Mouse (Mus musculus) hematopoietic stem cell, adult 5-6 weeks (primary cell): ENCODE results near the gene Nrsn2. TPM values are rescaled to one million over a fixed set of nuclear protein-coding genes. Genes with fewer than 3 reads are reported as not detected.

Experiments used
- ATAC-seq, 2 experiments: fragments of 125-278 bp in 1 of 2; replicated peaks in 1 of 2; 2 replicates each; pipeline ENCODE4 v1.8.0; 2016 to 2017; ENCODE audit warnings: inconsistent platforms in 2 of 2, mild to moderate bottlenecking in 2 of 2, moderate number of reproducible peaks in 2 of 2, low read depth in 1 of 2, moderate TSS enrichment in 1 of 2; ENCODE audit not compliant: low FRiP score in 2 of 2, poor library complexity in 2 of 2, severe bottlenecking in 2 of 2, insufficient read depth in 1 of 2, low TSS enrichment in 1 of 2
- total RNA-seq: library from RNA; stranded (forward); fragments of 172-1452, 232-1000 nt; gene quantifications from 2 replicates; pipeline ENCODE4 v1.2.3, GENCODE M21; 2017

The Nrsn2 gene
- total RNA-seq, 1 experiment from 2014 or later, result not detected

- peak; percentile 50 to 69 for ATAC-seq
Measured at GRCm38 (mm10) chr2:152349842-152350540, 26.4 kb downstream of the Nrsn2 start.

GRCm38 (mm10) chr2:152349205-152349604 is 27.2 kb downstream of the Nrsn2 start:
- ATAC-seq, result no peak

- no peak for ATAC-seq
Measured at GRCm38 (mm10) chr2:152347722-152348121, 28.7 kb downstream of the Nrsn2 start.

- no peak for ATAC-seq
Measured at GRCm38 (mm10) chr2:152346776-152347465, 29.5 kb downstream of the Nrsn2 start.

- ATAC-seq, result no peak
Measured at GRCm38 (mm10) chr2:152345393-152345792, 31.0 kb downstream of the Nrsn2 start.

- ATAC-seq, result no peak
Measured at GRCm38 (mm10) chr2:152344909-152345308, 31.5 kb downstream of the Nrsn2 start.

- no peak for ATAC-seq
Measured at GRCm38 (mm10) chr2:152344361-152344760, 32.1 kb downstream of the Nrsn2 start.

- ATAC-seq, result peak; percentile 81 to 90
Measured at GRCm38 (mm10) chr2:152343329-152344213, 32.9 kb downstream of the Nrsn2 start, which contains the start of gene Trib3. TSS of gene Trib3 (minus strand) at chr2:152344032.

- ATAC-seq, result no peak
Measured at GRCm38 (mm10) chr2:152339631-152340179, 36.7 kb downstream of the Nrsn2 start.

- ATAC-seq, result no peak
Measured at GRCm38 (mm10) chr2:152338319-152338718, 38.1 kb downstream of the Nrsn2 start.

- ATAC-seq, result no peak
Measured at GRCm38 (mm10) chr2:152337591-152338212, 38.7 kb downstream of the Nrsn2 start.

GRCm38 (mm10) chr2:152336856-152337255 is 39.6 kb downstream of the Nrsn2 start:
- no peak for ATAC-seq

GRCm38 (mm10) chr2:152335289-152335820 is 41.1 kb downstream of the Nrsn2 start:
- ATAC-seq, result no peak

GRCm38 (mm10) chr2:152333345-152334006 is 43.0 kb downstream of the Nrsn2 start:
- no peak for ATAC-seq

GRCm38 (mm10) chr2:152332101-152332825 is 44.2 kb downstream of the Nrsn2 start, which contains the start of gene Rbck1:
TSS of gene Rbck1 (minus strand) at chr2:152332653.
- peak; percentile 90 for ATAC-seq
